Mouse (Mus musculus) lung, adult 2 months (tissue): ENCODE results near the gene Wfdc13.

Source experiments
- CTCF ChIP-seq: fragments of 200-500 bp; IDR thresholded peaks from 2 replicates; pipeline ENCODE4 v1.5.1; 2011; ENCODE audit warnings: mild to moderate bottlenecking, low read length, control low read depth; ENCODE audit not compliant: insufficient read depth
- POLR2A ChIP-seq: fragments of 200-500 bp; IDR thresholded peaks from 2 replicates; pipeline ENCODE4 v1.6.1; 2011; ENCODE audit warnings: low read depth, mild to moderate bottlenecking, control low read depth, low read length, borderline replicate concordance; ENCODE audit errors: extremely low read depth

GRCm38 (mm10) chr2:164641881-164642673 is 42.8 kb upstream of the Wfdc13 start:
- TF ChIP-seq POLR2A (no peak), CTCF (no peak)
